Mouse (Mus musculus) E14TG2a.4 (cell line): ENCODE measurements around the gene Shroom3.

Experiments used
- CTCF ChIP-seq: conservative IDR thresholded peaks from 2 replicates; pipeline ENCODE4 v1.5.1; 2014; ENCODE audit warnings: low read length
- NANOG ChIP-seq: IDR thresholded peaks from 2 replicates; pipeline ENCODE4 v1.6.1; 2014; ENCODE audit warnings: borderline replicate concordance, low read length, mixed read lengths
- POU5F1 ChIP-seq: IDR thresholded peaks from 2 replicates; pipeline ENCODE4 v1.6.1; 2014; ENCODE audit warnings: low read length, borderline replicate concordance

GRCm38 (mm10) chr5:92983942-92984341 lies 300.7 kb downstream of the Shroom3 start:
- TF ChIP-seq CTCF (peak; percentile 95), POU5F1 (no peak), NANOG (no peak)
